Mouse (Mus musculus): Measurements from ENCODE around the gene Slc46a1. TPM values are rescaled to one million over a fixed set of nuclear protein-coding genes. Genes with fewer than 3 reads are reported as not detected.
A peak's percentile ranks its signal among the peaks of the same experiment; 100 is the strongest.

The Slc46a1 gene
- total RNA-seq, 2 experiments from 2014 or later = 8.7 to 9.6 TPM

DNA sequence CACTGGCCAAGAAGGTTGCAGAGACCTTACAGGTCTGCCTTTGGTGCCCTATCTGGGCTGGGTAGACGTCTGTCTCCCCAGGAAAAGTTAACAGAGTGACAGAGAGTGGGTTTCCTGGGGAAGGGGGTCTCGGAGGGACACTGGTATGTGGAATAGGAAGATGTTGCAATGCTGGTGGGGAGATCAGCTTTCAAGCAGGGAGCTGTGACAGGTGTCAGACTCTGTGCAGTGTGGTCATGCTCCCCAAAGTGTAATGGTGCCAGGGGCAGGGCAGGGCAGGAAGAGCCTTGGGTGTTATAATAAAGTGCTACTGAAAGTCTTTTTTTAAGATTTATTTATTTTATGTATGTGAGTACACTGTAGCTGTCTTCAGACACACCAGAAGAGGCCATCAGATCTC lies 15.2 kb upstream of the Slc46a1 start:
- no peak for DNase-seq (ENCODE audit: extremely low spot score in 1 of 2, low spot score in 2 of 2)
- intact Hi-C loops (cut with DNase I) = loop anchor here (5.0 kb wide), 1 partner anchor 93 kb away; no protein-coding TSS in a partner anchor

DNA sequence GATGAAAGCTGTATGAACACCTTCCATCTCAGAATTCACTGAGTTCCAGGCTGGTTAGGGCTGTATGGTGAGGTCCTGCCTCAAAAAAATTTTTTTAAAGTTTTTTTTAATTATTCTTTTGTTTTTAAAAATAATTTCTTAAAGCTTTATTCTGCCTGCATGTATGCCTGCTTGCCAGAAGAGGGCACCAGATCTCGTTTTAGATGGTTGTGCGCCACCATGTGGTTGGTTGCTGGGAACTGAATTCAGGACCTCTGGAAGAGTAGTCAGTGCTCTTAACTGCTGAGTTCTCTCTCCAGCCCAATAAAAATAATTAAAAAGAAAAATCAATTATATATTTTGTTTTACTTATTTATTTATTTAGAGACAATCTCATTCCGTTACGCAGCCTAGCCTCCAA lies 11.8 kb upstream of the Slc46a1 start:
- intact Hi-C loops (cut with DNase I) = loop anchor here (5.0 kb wide), 1 partner anchor 96 kb away; no protein-coding TSS in a partner anchor
- peak in 1 of 2 experiments; percentile 67 for DNase-seq (ENCODE audit: extremely low spot score in 1 of 2, low spot score in 2 of 2)

DNA sequence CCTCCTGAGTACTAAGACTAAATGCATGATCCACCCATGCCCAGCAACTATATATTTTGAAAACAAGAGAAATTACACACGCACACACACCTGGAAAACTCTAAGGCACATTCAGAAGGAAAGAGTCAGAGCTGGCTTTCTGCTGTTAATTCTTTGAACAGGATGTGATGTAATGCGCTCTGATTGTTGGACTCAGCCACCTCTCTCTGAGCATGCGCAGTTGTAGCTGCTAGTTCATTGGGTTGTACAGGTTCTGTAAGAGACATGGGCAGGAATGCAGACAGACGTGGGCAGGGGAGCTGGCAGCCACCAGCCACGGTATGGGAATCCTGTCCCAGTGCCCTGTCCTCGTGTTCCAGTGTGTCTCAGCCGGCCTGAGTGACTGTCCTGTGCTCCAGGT lies 11.2 kb upstream of the Slc46a1 start:
- intact Hi-C loops (cut with DNase I) = loop anchor here (5.0 kb wide), 1 partner anchor 97 kb away; no protein-coding TSS in a partner anchor
- DNase-seq (ENCODE audit: extremely low spot score in 1 of 2, low spot score in 2 of 2) = no peak

DNA sequence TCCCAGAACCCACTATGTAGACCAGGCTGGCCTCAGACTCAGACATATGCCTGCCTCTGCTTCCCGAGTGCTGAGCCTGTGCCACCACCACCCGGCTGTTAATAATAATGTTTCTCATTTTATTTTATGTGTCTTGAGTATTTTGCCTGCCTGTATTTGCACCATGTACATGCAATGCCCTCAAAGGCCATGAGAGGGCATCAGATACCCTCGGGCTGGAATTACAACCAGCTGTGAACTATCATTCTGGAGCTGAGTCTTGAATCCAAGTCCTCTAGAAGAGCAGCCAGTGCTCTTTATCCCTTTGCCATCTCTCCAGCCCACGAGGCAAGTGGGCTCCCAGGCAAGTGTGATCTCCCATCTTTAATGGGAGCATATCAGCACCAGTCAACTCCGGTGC lies 10.2 kb upstream of the Slc46a1 start:
- intact Hi-C loops (cut with DNase I) = no loop called here
- no peak for DNase-seq (ENCODE audit: extremely low spot score in 1 of 2, low spot score in 2 of 2)

DNA sequence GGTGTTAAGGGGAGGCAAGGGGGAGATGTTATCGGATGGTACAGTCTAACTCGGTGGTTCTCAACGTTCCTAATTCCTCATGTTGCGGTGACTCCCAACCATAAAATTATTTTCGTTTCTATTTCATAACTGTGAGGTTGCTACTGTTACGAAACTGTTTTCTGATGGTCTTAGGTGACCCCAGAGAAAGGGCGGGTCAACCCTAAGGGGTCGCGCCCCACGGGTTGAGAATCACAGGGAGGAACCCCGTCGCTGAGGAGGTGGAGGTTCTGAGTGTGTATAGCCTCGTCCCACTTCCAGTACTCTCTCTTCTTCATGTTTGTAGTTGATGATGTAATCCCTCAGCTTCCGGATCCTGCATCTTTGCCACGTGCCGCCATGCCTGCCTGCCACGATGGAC lies 6.8 kb upstream of the Slc46a1 start:
- no peak for DNase-seq (ENCODE audit: extremely low spot score in 1 of 2, low spot score in 2 of 2)

DNA sequence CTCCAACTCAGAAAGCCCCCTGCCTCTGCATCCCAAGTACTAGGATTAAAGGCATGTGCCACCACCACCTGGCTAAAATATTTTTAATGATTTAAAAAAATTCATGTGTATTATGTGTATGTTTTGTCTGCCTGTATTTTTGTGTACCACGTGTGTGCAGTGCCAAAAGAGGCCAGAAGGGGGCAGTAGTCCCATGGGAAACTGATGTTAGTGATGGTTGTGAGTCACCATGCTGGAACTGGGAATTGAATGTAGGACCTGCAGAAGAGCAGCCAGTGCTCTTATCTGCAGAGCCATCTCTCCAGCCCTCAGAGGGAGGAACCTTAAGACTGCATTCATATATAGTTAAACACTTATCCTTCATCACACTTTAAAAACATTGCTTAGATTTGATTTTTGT lies 3.6 kb upstream of the Slc46a1 start:
- no peak for DNase-seq (ENCODE audit: extremely low spot score in 1 of 2, low spot score in 2 of 2)
- intact Hi-C loops (cut with DNase I) = no loop called here

More for the DNA sequence above, 6.8 kb upstream of the Slc46a1 start:
- intact Hi-C loops (cut with DNase I) = no loop called here

DNA sequence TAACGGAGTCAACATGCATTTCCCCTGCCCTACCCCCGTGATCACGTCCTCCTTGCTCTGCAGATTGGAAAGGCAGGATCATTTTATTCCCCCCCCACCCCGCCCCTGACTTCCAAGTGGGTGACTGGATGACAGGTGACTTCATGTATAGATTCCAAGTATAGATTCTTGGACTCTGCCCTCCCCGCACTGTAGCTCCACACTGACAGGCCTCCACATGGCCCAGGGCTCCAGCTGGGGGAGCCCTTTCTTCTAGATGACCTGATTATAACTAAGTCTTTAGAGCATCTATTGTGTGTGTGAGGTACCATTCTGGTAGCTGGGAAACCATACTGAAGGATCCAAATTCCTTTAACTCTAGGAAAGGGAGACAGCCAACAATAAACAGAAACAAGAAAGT lies 2.8 kb upstream of the Slc46a1 start:
- intact Hi-C loops (cut with DNase I) = no loop called here
- DNase-seq (ENCODE audit: extremely low spot score in 1 of 2, low spot score in 2 of 2) = no peak

DNA sequence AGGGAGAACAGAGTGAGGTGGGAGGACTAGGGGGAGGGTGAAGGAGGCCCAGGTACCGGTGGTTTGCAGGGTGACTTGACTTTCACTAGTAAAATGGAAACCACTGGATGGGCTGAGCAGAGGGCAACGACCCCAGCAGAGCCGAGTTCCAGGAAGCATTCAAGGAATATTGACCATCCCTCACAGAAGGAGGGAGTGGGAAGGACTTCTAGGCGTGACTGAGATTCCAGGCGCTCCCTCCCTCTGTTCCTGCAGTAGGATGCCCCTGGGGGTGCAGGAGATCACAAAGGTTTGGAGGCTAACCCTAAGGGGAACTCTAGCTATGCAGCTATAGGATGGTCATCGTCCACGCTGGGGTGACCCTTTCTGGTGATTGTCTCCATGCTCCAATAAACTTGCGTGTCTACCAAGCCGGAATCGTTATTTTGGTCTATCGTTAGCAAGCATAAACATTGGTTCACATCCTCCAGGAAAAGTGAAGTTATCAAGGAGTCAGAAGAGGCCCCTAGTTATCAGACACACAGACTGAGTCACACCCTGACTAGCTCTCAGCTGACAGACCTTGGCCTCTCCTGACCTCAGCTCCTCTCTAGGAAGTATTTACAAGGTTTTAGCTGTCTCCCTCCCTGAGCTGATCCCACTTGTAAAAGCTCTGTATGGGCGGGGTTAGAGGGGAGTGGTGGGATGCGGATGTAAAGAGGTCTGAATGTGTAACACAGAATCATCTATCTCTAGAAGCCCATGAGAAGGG lies 2.0 kb upstream of the Slc46a1 start:
- no peak for DNase-seq (ENCODE audit: extremely low spot score in 1 of 2, low spot score in 2 of 2)
- intact Hi-C loops (cut with DNase I) = no loop called here

DNA sequence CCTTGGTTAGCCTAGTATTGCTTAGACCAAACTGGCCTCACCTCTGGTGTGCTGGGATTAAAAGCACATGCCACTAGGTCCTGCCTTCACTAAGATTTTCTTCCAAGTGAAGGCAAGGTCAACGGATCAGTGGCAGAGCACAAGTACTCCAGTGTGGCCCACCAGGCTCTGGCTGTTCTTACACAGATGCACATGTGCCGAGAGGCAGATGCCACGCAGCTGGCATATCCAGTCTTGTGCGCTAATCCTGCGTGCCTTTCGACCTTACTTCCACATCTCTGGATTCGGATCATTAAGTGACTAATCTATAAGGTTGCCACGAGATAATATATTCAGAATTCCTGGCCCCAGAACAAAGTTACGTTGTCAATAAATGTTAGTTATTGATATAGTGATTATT lies 381 bp upstream of the Slc46a1 start:
- no peak for DNase-seq (ENCODE audit: extremely low spot score in 1 of 2, low spot score in 2 of 2)
- intact Hi-C loops (cut with DNase I) = no loop called here

DNA sequence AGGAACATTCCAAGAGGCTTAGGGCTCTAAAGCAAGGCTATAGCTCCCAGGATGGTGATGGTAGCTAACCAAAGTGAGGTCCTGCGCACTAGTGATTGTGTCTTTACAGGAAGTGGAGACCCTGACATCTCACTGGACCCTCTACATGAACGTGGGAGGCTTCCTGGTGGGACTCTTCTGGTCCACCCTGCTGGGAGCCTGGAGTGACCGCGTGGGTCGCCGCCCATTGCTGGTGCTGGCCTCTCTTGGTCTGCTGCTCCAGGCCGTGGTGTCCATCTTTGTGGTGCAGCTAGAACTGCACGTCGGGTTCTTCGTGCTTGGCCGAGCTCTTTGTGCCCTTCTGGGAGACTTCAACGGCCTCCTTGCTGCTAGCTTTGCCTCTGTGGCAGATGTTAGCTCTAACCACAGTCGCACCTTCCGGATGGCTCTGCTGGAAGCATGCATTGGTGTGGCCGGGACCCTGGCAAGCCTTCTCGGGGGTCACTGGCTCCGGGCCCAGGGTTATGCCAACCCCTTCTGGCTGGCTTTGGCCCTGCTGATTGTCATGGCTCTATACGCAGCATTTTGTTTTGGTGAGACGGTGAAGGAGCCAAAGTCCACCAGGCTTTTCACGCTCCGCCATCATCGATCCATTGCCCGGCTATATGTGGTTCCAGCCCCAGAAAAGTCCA lies 880 bp downstream of the Slc46a1 start:
- peak in 1 of 2 experiments; percentile 44 for DNase-seq (ENCODE audit: extremely low spot score in 1 of 2, low spot score in 2 of 2)

DNA sequence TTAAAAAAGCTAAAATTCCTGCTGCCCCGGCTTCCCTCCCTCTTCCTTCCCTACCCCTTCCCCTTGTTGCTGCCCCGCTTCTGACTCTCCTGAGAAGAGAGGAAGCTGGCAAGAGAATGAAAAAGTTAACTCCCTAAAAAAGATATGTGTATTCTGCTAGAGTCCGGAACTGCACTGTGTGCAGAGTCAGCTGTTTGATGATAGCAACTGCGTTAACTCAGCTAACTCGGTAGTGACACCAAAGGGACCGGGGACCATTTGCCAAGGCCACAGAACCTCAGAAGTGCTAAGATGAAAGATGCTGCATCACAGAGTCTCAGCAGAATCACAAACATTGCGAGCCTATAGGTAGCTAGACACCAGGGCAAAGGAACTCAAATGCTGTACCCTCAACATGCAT lies 2.0 kb downstream of the Slc46a1 start:
- no peak for DNase-seq (ENCODE audit: extremely low spot score in 1 of 2, low spot score in 2 of 2)
- intact Hi-C loops (cut with DNase I) = no loop called here

More for the DNA sequence above, 880 bp downstream of the Slc46a1 start:
- intact Hi-C loops (cut with DNase I) = no loop called here

DNA sequence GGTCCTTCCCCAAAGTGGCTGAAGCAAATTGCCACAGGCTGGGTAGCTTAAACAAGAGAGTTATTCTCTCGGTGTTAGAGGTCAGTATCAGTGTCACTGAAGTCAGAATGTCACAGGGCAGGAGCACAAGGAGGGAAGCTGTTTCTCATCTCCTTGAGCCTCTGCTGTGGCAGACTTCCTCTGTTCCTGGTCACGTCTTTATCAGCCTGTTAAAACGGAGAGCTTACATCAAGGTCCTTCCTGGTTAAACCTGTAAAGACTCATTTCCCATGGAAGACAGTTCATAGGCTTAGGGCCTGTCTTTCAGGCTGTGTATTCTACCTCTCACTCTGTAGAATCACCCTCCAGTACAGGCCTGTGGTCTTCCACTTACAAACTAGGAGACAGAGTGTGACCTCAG lies 2.4 kb downstream of the Slc46a1 start:
- intact Hi-C loops (cut with DNase I) = no loop called here
- DNase-seq (ENCODE audit: extremely low spot score in 1 of 2, low spot score in 2 of 2) = no peak

DNA sequence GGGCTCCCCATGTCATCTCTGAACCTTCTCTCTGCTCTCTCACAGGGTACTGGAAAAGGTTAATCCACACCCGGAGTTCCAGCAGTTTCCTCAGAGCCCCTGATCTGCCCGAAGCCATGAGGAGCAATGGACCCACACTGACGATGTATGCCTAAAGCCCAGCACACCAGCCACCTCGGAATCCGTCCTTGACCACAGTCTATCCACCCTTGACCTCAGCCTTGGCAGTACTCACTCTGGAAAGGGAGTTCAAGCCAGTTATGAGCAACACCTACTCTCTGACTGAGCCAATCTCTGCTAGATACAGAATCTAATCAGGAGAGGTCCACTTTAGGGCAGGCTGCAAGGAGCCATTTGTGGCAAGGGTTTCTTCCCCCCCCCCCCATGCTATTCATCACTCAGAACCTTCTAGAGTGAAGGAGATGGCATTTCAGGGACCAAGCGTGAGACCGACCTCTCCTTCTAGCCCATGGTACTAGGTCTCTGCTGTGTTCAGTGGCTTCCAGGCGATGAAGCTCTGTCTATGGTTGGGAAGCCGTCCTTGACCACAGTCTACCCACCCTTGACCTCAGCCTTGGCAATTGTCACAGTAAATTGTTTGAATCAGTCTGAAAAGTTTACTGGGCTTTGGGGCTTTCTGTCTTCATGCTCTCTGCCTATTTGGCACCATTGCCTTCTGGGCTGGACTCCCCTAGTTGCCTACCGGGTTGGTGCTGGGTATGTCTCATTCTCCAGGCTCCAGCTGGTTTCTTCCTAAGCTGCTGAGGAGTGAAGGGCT lies 6.0 kb downstream of the Slc46a1 start:
- intact Hi-C loops (cut with DNase I) = no loop called here

DNA sequence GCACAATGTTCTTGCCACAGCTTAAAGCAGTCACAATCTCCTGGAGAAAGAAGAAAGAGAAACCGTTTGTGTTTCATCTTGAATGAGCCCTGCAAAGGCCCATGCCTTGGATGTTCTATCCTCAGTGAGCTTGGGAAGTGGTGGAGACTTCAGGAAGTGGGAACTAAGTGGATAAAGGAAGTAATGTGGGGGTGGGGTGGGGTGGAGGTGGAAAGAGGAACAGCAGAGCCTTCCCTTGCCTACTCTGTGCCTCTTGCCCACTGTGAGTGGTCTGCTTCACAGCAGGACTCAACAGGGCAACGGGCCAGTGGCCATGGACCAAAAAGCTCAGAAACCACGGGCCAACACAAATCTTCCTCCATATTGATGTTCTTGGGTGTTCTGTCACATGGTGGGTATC lies 9.8 kb downstream of the Slc46a1 start:
- intact Hi-C loops (cut with DNase I) = no loop called here
- DNase-seq (ENCODE audit: extremely low spot score in 1 of 2, low spot score in 2 of 2) = no peak

More for the DNA sequence above, 6.0 kb downstream of the Slc46a1 start:
- DNase-seq (ENCODE audit: extremely low spot score in 1 of 2, low spot score in 2 of 2) = no peak

DNA sequence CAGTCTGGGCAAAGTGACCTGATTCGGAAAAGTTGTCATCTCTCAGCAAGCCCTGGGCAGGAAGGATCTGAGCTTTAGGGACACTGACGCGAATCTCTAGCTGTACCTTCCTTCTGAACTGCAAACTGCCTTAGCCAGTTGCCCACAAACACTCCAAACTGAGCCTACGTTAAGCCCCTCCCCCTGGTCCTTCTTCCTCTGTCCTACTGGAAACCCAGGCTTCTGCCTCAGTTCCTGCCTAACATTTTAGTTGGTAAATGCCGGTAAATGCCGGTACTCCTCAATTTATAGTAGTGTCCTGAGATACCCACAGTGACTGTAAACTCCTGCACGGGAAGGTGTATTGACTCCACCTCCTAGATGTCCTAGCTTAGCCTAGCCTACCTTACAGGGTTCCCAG lies 18.1 kb downstream of the Slc46a1 start:
- intact Hi-C loops (cut with DNase I) = no loop called here
- DNase-seq (ENCODE audit: extremely low spot score in 1 of 2, low spot score in 2 of 2) = no peak

DNA sequence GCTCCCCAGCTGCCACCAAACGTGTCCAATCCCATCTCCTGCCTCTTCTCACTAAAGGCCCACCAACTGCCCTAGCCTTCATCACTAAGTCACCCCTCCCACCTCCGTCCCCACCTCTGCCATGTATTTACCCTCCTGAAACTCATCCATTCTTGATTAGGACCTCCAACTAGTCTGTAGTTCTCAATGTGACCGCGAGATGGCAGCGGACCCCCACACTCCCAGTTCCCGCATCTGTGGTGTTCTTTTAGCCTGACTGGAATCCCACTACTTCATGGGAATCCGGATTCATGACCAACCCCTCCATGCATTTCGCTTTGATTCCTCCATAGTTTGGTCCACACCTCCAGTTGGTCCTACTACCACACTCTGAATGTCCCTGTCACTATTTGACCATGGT lies 22.7 kb downstream of the Slc46a1 start:
- peak; percentile 70 to 75 for DNase-seq (ENCODE audit: extremely low spot score in 1 of 2, low spot score in 2 of 2)
- intact Hi-C loops (cut with DNase I) = no loop called here

DNA sequence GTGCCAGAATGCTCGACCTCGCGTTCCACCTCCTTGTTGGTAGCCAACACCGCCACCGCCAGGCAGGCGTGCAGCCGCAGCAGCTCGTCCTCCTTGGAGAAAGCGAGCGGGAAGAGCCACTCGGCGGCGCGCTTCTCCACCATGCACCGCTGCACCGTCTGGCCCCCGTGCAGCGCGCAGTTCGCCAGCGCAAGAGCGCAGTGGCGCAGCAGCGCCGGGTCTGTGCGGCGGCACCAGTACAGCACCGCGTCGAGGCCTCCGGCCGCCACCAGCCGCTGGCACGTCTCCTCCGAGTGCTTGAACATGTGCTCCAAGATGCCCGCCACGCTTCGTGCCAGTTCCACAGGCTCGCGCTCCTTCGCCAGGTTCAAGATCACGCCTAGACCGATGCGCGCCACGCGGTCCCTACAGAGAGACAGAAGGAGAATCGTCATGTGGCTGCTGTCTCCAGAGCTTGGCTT lies 25.3 kb downstream of the Slc46a1 start:
- peak; percentile 25 to 77 for DNase-seq (ENCODE audit: extremely low spot score in 1 of 2, low spot score in 2 of 2)

DNA sequence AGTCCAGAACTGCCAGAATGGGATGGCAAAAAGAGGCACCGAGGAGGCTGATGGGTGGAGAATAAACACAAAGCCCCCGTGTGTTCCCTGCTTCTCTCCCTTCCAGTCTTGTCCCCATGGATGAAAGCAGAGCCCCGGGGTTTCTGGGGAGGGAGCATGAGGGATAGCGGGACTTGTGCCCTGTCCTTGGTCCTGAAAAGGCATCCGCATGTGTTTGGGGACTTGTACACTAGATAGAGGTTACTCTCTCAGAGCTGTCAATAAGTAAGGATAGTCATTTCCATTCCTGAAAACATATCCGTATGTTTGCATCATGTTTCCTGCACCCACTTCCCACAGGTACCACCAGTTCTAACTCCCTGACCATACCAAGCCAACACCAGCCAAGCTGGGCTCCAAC lies 30.4 kb downstream of the Slc46a1 start:
- DNase-seq (ENCODE audit: extremely low spot score in 1 of 2, low spot score in 2 of 2) = no peak
- intact Hi-C loops (cut with DNase I) = no loop called here

More for the DNA sequence above, 25.3 kb downstream of the Slc46a1 start:
- intact Hi-C loops (cut with DNase I) = no loop called here

DNA sequence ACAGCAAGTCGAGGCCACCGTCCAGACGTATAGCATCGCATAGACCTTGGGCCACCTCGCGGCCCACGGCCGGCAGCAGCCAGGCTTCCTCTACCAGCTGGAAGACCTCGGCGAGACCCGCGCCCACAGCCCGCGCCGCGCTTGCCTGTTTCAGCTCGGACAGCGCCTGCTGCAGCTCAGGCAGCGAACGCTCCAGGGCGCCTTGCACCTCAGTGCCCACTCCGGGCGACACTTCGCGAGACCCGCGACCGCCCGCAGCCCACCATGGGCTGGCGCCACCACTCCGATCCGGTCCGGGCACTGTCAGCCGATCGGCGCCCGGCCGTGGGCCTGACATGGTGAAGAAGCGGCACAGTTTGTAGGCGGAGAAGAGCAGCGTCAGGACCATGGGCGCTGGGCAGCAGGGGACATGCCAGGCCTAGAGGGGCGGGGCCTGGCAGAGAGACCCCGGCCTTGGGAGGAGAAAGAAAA lies 31.6 kb downstream of the Slc46a1 start:
- DNase-seq (ENCODE audit: extremely low spot score in 1 of 2, low spot score in 2 of 2) = peak; percentile 28 to 67
- intact Hi-C loops (cut with DNase I) = no loop called here

All from left cerebral cortex, postnatal 10 days (tissue).